Mouse (Mus musculus) cerebellum, postnatal 4 days (tissue): Measurements from ENCODE around the gene Rps26.

Source experiments
- DNase-seq, 2 experiments: peaks; one replicate each; pipeline ENCODE4 v3.0.0; 2022; ENCODE audit warnings: low spot score in 2 of 2, mixed read lengths in 1 of 2

The Rps26 gene

DNA sequence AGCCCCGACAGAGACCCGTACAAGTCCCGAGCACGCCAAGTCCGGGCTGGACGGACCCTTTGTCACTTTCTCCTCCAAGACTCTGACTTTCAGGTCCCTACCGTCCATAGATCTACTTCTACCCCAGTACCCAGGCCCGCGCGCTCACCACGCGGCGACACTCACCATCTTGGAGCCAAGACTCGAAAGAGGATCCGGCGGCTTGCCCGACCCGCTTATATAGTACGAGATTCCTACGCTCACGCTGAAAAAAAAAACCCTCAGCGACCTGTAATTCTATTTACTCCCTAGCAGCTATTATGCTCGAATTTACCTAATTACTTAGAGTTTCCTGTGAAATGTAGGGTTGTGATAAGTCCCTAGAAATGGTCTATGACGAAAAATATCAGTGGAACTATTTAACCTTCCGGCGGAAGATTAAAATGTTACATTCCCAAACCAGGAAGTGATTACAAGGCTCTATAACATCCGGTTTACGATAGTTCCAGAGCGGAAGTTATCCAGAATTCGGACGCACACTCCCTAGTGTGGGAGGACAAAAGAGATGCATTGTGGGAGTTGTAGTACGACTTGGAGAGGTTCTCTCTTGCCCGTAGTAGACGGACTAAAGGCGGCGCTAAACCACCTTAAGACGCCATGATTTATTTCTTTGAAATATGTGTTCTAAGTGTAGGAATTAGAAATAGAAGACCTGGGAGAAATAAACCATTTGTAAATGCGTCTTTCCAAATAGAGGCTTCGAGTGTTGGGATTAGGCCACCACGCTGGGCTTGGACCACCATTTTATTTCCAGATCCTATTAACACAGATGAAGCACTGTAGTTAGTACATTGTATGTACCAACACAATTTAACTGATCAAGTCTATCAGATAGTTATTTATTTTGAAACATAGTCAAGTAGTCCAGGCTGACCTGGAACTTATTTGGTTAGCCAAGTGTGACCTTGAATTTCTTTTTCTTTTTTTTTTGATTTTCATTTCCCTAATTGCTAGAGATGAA is at the start of gene Rps26:
TSS of gene Rps26 (minus strand) at position 437 of the 1,000 bp plus-strand sequence.
- DNase-seq, result peak; percentile 49 to 86

- DNase-seq, result no peak
These were observed 48.0 kb upstream of the Rps26 start for GRCm38 (mm10) chr10:128674469-128675008.

- DNase-seq, result peak; percentile 56 to 75
These were observed 47.4 kb upstream of the Rps26 start, which contains the start of gene Suox for GRCm38 (mm10) chr10:128673763-128674468. TSS of gene Suox (minus strand) at chr10:128674073.

DNA sequence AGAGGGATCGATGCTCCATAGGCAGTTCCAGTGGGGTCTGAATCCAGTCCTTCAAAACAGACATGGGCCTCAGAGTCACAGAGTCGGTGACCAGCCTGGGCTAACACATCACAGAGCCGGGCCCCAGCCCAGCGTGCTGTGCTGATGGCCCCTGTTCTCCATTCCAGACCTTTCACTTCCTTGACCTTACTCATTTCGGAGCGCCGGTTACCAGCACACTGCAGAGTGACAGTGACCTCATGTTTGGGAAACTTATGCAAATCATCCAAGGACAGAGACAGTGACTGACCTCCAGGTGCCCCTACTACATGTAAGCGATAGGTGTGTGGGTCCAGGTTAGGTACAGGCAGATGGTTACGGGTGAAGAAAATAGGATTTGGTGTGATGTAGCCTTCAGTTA is 44.6 kb upstream of the Rps26 start:
- DNase-seq, result no peak

GRCm38 (mm10) chr10:128668790-128669672 is 42.5 kb upstream of the Rps26 start:
- DNase-seq, result peak; percentile 54 to 63

DNA sequence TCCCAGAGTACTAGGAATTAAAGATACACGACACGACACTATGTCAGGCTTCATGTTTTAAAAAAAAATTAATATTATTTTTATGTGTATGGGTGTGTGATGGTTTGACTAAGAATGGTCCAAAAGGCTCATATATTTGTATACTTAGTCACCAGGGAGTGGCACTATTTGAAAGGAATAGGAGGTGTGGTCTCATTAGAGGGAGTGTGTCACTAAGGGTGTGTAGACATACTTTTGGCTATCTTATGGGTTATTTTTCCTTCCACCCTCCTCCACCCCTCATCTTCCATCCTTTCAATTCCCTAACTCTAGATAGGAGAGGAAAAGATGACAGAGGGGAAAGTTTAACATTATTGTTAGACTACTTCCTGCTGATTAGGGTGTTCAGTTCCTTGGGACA is 39.3 kb upstream of the Rps26 start:
- DNase-seq, result no peak

GRCm38 (mm10) chr10:128665307-128665706 is 38.8 kb upstream of the Rps26 start:
- no peak for DNase-seq

DNA sequence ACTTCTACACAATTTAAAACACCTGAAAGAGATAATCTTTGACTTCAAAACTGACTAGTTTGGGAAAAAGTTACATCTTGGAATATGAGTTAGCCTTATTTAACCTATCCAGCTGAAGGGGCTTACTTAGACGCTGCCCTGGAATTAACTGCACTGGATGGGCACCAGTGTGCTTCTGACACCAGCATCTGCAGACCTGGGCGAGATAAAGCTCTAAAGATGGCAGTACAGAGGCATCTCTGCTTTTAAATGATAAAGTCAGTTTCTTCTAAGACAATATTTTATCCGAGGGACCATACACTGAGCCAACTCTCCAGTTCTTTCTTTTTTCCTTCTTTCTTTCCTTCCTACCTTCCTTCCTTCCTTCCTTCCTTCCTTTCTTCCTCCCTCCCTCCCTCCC is 38.3 kb upstream of the Rps26 start:
- DNase-seq, result no peak

DNA sequence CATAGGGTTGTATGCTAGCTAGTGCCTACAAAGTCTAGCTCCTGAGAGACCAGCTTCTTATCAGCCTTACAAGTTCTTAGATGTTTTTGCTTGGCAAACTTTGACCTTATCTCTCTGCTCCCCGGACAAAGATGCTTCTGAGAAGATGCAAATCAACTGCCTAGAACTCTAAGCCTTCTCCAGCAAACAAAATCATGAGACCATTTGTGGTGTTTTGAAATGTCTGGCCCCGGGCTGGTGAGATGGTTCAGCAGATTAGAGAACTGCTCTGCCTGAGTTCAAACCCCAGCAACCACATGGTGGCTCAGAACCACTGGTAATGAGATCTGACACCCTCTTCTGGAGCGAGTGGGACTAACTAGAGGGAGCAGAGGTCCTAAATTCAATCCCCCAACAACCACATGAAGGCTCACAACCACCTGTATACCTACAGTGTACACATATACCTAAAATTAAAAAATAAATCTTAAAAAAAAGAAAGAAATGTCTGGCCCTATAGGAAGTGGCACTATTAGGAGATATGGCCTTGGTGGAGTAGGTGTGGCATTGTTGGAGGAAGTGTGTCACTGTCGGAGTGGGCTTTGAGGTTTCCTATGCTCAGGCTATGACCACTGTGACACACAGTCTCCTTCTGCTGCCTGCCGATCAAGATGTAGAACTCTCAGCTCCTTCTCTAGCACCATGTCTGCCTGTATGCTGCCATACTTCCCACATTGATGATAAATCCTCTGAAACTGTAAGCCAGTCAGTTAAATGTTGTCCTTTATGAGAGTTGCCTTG is 37.1 kb upstream of the Rps26 start:
- DNase-seq, result no peak

- no peak for DNase-seq
These were observed 35.9 kb upstream of the Rps26 start for GRCm38 (mm10) chr10:128662465-128662864.

- DNase-seq, result no peak
These were observed 32.9 kb upstream of the Rps26 start for GRCm38 (mm10) chr10:128659490-128659889.

- no peak for DNase-seq
These were observed 31.3 kb upstream of the Rps26 start for GRCm38 (mm10) chr10:128657844-128658243.

DNA sequence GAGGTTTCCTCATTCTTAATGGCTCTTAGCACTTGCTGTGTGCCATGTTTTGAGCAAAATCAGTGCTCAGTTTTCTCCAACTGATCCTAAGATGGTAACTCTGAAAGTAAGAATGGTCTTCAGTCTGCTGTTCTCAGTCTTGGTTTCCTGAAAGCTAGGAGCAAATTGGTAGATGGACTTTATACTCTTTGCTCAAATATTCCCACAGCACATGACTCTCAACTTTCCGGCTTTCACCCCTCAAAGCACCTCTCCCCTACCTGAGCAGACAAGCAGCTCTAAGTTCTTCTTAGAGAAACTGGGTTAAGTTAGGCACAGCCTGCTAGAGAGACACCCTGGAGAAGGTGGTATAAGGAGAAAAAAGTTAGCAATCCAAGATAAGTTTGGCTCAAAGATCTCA is 30.2 kb upstream of the Rps26 start:
- DNase-seq, result no peak

DNA sequence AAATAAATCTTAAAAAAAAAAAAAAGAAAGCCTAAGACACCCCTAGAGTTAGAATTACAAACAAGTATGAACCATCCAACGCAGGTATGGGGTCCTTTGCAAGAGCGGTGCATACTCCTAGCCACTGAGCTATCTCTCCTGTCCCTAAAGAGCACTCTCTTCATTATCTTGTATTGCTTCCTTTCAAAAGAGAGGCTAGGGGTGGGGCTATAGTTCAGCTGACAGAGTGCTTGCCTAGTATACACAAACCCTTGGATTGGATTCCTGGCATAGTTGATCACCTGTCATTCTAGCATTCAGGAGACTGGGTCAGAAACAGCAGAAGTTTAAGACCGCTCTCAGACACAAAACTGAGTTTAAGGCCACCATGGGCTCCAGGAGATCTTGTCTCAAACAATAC is 28.7 kb upstream of the Rps26 start:
- no peak for DNase-seq

DNA sequence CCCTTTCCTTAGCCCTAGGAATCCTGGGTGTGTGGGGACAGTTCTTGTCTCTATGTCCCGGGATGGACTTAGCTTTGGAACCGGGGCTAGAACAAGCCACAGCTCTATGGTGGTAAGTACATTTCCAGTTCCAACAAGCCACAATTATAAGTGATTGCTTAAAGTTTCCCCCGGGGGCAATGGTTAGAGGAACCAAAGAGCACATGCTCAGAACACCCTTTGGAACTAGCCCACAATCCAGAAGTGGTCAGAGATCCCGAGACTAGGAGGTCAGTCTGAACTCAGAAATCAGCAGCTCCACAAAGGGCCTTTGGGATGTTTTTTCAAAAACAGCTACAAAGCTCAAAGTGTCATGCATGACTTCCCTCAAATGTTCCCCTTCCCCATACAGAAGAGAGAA is 27.3 kb upstream of the Rps26 start:
- DNase-seq, result no peak

GRCm38 (mm10) chr10:128646139-128647089 is 19.9 kb upstream of the Rps26 start:
- peak in 1 of 2 experiments; percentile 53 for DNase-seq

GRCm38 (mm10) chr10:128645111-128646011 is 18.8 kb upstream of the Rps26 start, which contains the start of gene Ikzf4:
TSS of gene Ikzf4 (minus strand) at chr10:128645991.
- DNase-seq, result peak in 1 of 2 experiments; percentile 49

GRCm38 (mm10) chr10:128642749-128643148 is 16.2 kb upstream of the Rps26 start:
- no peak for DNase-seq
